Mouse (Mus musculus) CD4-positive, CD25-positive, alpha-beta regulatory T cell, adult 4 months (primary cell): Measurements from ENCODE around the gene Crtac1. TPM values are rescaled to one million over a fixed set of nuclear protein-coding genes. Genes with fewer than 3 reads are reported as not detected.

Experiments
- ATAC-seq: one replicate; pipeline ENCODE4 v1.8.0; 2017
- polyA plus RNA-seq, 2 experiments: library from polyadenylated mRNA; unstranded; fragments of 100-300 nt; shearing (Covaris generic); gene quantifications; one replicate each; pipeline ENCODE4 v1.2.1; 2017

Crtac1 gene
- polyA plus RNA-seq, 2 experiments from 2014 or later, result not detected

DNA sequence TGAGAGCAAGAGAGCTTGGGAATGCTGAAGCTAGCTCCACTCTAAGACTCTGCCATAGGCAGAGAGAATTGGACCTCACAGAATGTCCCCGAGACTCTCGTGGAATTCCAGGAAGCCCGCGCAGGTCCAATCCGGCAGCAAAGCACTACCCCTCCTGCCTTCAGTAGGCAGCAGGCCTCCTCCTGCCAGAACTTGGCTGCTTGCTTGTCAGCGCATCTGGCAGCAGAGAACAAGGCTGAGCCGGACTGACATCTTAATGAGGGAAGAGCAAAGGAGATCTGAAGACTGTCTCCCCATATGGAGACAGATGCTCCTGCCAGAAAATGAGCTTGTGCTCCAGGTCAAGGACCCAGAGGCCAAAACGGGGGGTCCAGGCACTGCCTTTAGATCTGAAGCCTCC, 16.5 kb downstream of the Crtac1 start:
- no peak for ATAC-seq

DNA sequence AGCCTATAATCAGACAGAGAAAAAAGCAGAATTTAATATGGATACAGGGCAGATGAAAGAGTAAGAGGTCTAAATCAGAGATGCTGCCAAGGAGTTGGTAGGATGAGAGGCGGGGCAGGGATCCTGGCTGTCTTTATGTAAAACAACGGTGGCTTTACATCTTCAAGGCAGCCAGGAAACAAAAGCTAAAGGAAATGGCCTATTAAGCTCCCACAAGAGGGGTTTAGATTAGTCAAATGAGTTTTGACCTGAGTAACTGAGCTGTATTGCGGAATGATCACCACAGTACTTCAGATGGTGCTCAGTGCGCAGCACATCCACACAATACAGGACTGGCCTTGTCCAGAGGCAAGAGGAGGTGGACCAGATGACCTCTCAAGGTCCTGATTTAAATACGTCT, 21.7 kb downstream of the Crtac1 start:
- ATAC-seq, result no peak

DNA sequence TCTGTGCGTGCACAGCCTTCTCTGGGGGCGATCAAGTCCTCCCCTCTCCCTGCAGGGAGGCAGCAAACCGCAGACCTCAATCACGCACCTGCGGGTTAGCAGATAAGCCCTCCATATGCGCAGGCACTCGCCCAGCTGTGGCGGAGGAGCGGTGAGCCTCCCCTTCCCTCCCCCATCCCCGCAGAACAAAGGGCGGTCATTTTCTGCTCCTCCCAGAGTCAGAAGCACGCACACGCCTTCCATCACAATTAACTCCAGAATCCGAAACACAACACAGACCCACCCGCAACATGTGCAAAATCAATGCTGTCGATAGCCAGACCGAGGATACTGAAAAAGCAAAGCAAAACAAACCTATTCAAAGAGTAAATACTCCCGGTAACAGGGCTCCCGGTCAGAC, 22.4 kb downstream of the Crtac1 start:
- ATAC-seq, result no peak

DNA sequence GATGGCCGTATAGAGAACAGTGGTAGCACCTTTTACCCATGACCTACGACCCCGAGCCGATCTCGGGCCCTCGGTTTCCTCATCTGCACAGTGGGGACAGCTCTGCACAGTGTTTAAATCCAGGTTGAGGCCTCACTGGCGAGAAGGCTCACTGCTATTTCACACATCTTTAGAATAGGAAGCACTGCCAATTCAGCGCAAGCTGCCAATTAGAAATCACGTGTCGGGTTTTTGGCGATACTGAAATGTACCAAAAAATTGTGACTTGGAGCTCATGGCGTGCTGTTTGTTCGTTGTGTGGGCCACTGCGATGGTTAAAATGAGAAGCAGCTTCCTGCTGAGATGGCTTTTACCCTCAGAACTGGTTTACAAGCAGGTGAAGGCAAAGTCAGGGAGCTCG, 27.2 kb downstream of the Crtac1 start:
- no peak for ATAC-seq

DNA sequence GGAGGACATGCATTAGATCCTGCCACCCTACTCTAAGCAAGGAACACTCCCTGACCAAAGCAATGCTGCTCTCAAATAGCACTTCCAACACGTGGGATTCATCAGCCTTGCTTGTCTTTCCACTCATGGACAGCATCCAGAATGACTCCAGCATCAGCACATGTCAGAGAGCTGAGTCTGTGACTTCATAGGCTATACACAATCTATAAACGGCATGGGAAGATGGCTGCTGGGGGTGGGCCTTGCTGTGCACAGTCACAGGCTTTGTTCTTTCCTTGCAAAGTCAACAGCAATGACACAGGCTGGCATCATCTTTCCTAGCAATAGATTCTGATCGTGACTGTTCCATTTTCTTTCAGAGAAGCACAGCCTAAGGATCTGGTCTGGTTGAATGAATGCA, 31.6 kb downstream of the Crtac1 start:
- no peak for ATAC-seq

DNA sequence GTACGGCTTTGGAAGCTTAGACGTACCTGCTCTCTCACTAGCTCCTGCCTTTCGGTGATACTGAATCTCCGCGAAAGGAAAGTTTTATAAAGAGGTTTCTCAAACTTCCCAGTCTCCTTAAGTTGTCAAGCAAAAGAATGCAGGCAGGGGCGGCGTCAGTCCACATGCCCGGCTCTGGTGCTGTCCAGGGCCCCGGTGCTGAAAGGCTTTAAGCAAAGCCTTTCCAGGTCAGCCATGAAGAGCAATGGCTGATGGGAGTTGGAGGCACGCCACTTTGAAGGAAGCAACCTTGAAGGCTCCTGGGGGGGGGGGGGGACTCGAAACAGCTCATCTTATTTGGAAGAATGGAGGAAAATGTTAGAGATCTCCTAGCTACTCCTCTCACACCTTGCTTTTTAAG, 34.3 kb downstream of the Crtac1 start:
- no peak for ATAC-seq

DNA sequence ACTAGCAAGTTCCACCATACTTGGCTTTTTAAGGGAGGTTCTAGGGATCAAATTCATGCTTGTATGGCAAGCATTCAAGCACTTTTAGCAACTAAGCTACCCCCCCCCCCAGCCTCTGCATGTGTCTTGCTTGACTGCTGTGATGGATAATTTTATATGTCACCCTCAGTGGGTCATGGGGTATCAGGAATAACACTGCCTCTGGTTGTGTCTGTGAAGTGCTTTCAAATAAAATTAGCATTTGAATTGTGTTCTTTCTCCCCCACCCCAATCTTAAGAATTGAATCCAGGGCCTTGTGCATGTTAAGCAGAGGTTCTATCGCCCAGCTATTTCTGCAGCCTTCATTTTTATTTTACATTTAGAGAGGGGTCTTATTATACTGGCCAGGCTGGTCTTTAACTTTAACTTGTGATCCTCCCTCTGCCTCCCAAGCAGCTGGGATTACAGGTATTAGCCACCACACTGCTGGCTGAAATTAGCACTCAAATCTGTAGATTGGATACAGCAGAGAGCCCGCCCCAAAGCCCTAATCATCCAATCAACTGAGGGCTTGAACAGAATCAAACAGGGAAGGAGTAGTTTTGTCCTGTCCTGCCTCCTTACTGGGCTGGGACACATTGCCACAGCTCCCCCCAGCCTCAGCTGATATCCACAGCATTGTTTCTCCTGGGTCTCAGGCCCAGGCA, 36.6 kb downstream of the Crtac1 start:
- no peak for ATAC-seq

DNA sequence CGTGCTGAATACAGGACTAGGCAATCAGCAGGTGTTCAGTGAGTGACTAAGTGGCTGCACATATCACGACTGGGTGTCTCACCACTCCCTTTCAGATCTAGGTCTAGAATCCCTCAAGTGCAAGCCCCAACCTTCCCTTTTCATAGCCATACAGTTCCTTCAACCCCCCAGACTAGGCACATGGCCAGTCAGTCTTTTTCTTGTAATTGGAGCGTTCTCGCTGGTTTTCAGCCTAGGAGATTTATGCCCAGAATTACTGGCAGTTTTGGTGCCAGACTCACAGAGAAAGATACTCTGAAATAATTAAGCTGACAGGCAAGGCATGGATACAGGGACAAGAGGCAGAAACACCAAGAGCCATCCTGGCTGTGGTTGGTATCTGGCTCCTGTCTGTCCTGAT, 37.7 kb downstream of the Crtac1 start:
- no peak for ATAC-seq

DNA sequence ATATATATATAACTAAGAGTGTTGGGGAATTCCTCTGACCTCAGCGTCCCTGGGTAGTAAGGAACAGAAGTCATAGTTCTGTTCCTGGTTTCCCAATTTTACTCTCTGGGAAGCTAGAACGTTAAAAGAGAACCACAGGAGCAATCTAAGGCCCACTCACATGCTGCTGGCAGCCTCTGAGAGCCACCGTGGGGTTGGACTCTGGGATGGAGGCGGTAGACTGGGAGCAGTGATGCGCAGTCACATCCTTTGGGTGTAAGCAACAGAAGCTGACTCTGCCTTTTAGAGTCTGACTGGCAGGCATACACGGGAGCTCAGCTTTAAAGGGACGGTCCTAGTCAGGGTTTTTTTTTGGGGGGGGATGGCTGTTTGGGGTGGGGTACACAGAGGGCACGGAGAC, 39.5 kb downstream of the Crtac1 start:
- ATAC-seq, result no peak

DNA sequence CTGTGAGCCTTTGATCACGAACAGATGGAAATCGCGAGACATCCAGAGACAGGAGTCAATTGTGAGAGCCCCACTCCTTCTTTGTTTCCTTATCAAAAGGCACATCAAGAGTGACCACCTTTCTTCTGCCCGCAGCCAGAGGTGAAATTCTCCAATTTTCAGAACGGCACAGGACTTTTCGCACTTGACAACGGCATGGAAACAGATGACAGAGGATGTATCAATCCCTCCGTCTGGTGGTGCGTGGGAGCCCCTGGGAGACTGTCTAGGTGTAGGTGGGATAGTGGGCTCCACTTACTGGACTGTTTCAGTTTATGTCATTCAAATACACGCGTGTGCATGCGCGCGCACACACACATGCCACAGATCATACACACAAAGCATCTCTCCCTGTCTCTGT, 42.0 kb downstream of the Crtac1 start:
- no peak for ATAC-seq

DNA sequence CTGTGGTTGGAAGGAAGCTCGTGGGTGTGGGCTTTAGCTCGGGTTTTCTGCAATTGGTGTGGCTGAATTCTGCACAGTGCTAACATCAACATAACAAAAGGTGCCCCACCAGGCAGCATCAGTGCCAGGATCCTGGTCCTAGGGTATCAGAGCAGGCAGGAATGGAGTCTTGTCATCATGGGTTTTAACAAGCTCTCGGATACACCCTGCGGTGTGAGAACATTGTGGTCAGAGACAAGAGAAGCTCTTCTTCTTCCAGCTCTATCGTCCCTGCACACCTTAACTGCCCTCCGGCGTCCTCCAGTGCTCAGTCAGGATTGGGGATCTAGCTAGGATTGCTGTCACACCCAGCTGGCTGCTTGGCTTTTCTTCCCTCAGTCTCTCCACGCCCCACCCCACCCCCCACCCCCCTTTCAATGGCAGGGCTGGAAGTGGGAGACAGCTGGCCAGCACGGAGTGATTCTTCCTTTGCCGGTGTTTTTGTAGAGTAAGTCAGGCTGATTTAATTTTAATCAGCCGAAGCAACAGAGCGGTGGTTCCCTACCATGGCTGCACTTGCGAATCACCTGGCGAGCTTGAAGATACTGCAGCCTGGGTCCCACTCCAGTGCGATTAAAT, 46.5 kb downstream of the Crtac1 start:
- ATAC-seq, result no peak

DNA sequence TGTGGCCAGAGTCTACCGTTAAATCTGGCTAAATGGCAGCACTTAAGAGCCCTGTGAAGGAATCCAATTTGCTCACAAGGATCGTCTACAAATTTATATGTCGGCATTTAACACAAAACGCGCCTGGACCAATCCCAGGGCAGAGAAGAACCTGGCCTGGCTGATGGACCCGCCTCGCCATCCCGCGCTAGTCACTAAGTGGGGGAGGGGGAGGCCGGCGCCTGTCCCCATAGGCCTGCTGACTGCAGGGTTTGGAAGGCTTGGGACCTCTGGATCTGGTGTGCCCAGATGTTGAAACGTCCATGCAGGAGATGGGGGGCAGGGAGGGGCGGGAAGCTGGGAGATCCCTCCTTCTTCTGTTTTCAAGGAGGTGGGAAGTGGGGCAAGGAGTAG, 50.6 kb downstream of the Crtac1 start:
- ATAC-seq, result no peak

DNA sequence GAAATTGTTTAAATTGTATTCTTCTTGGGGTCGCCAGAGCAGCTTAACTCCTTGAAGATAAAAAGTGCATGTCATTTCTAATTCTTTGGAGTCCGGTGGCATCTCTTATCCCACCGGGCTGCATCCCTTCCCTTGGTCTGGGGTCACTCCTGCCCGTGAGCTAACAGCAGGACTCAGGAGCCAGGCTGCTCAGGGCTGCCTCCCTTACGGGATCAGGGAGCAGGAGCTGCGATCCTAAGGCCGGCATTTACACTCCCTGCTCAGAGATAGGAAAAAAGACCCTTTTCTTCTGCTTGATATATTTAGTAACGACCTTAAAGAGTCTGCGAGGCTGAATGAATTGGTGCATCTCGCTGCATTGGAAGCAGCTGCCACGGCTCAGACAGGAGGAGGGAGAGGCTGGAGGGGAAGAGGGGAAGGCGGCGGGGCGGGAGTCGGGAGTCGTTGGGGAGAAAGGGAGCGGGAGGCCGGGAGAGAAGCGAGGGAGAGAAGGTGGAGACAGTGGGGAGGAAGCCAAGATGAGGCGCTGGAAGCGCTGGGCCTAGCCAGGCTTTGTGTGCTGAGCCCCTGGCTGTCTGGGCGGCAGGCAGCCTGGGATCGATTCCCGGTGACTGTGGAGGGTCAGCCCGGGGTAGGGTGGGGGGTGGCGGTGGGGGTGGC, 51.1 kb downstream of the Crtac1 start:
- no peak for ATAC-seq

DNA sequence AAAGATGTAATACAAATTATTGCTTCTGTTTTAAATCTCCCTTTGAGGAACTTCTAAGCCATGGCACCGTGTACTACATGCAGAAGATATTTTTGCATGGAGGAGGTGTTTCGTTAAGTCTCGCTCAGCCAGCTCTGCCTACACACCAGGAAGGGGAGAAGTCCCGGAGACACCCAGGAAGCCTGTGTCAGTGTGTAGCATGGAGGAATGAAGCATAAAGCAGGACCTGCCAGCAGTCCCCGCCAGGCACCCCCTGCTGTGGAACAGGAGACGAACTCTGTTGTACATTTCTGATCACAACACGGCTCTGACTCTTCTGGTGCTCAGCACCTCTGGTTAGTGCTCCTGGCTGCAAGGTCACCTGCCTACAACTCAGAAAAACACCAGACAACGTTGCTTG, 51.8 kb downstream of the Crtac1 start:
- no peak for ATAC-seq

DNA sequence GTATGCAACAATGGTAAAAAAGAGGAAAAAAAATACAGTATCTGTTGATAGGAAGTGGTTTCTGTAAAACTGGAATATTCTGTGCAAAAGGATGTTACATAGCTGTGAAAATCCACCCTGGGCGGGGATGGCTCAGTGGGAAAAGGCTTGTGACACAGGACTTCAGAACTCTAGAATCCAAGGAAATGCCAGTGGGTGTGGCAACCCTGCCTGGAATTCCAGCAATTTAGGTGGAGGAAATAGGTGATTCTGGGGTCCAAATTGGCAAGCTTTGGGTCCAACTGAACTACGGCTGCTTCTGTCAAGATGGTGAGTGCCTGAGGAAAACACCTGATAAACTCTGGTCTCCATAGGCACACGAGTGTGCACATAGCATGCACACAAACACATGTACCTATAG, 54.4 kb downstream of the Crtac1 start:
- ATAC-seq, result no peak

DNA sequence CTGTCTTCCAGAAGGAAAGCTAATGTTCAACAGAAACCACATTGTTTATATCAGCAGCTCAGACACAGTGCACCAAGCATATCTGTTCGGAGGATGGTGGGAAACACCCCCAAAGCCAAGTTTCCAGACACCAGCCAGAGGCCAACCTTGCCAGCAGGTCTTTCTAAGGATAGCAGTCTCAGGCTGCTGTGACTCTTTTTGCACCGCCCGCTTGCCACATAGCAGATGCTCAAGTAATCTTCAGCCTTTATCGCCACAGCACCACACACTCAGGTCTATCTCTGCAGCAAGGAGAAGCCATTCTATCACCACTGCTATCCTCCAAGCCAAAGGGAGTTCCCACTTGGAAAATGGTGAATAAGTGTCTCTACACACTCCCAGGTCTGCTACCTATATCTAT, 68.0 kb downstream of the Crtac1 start:
- ATAC-seq, result no peak

DNA sequence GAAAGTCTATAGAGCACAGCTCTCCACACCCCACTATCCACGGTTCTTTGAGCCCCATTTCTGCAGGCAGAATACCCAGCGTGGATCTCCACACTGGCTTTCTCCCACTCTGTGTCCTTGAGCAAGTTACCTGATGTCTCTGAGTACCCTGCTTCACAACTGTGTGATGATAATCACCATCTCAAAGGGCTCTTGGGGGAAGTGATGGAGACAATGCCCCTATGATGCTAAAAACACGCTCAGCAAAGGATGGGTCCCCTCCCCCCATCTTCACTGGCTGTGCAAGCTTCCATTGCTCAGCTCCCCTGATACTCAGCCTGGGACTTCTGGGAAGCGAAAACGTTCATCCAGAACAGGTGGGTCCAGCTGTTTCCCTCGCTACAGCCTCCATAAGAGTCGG, 73.2 kb downstream of the Crtac1 start:
- ATAC-seq, result no peak

DNA sequence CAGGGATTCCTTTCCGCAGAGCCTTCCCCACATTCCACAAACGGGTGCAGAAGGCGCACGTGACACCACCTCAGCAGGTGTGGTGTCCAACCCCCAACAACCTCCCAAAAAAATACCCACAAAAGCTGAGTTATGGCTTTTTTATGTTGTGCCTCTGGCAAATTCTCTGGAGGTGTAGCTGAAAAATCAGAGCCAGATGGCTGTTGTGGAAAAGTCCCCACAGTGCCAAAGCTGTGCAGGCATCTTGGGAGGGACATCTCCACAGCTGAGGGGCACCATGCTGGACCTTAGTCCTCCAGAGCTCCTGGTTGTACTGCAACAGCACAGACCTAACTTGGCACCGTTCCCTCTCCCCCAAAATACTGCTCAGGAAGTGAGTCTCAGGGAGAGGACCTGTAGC, 74.7 kb downstream of the Crtac1 start:
- ATAC-seq, result no peak

DNA sequence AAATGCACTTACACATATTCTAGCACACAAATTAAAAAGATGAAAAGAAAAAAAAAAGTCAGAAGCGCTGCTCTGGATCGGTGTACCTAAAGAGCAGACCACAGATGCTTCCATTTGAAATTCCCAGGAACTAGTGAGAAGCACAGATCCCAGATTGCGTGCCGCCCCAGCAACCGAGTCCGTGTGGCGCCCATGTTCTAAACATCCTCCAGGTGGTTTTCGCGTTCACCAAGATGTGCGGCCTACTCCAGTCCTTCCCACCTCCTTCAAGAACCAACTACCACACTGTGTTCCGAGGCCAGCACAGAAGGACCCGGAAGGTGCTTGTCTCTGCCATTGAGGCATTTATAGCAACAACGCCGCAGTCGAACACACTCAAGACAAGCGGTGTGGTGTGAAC, 76.1 kb downstream of the Crtac1 start:
- ATAC-seq, result no peak

DNA sequence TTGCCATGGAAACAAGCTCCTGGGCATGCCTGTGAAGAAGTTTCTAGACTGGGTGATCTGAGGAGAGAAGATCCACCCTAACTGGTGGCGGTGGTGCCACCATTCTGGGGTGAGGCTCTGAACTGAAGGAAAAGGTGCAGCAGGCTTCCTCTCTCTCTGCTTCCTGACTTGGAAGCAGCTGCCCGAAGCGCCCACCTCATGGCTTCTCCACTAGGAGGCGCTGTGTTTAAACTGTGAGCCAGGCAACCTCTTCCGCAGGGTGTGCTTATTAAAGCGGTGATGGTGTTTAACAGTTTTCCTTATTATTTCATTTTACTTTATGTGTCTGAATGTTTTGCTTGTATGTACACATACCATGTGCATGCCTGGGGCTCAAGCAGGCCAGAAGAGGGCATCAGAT, 90.4 kb downstream of the Crtac1 start:
- no peak for ATAC-seq

DNA sequence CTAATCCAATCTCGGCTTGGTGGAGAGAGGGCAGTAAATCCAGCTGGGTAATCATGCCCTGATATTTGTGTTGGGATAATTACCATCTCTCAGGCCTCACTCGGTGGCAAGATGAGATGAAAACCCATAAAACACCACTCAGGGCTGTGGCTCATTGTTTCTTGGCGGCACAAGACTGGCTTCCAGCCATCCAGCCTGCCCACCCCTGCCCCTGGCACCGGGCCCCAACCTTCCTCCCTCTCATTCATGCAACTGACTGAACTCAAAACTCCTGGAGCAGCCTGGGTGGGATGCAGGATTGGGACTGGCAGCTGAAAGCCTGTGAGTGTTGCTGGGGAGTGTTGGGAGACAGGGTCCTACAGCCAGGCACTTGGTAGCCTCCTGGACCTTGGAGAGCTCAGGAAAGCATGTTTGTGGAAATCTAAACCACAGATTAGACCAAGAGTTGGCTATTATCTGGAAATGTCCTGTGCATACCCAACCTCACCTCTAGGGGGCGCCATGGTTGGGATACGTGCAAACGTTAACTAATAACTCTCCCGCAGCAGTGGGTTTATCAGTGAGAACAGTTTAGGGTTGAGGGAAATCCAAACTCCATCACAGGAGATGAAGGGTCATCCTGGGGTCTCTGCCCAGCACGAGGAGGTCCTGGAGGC, 99.4 kb downstream of the Crtac1 start:
- ATAC-seq, result no peak

DNA sequence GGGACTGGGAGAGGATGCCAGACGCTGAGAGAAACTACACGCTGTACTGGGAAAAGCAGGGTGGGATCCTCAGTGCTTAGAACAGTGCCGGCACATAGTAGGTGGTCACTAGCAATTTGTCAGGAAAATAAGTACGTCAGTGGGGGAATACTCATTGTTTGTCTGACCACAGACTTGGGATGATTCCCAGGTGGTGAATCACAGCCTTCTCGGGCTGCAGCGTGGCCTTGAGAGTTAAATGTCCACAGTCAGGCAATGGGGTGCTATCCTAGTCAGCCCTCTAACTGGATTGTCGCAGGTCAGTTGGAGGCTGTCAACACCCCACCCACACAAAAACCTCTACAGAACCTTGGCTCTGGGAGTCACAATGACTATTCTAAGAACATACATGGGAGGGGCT, 100.1 kb downstream of the Crtac1 start:
- ATAC-seq, result no peak

DNA sequence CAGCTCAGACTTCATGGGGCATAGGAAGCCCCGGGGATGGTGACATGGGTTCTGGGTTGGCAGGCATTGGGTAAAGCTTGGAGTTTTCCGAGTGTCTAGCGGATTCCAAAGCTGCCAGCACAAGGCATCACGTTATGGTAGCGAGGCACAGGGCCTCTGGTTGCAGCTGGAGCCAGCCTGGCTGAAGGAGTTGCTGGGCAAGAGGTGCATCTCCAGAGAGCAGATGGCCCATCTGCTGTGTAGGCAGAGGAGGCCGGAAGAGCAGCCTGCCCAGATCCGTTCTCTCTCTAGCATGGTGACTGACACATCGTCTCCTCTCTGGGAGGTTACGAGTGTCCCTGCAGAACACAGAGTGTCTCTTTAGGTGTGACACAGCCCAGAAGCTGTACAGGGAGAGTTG, 103.4 kb downstream of the Crtac1 start:
- no peak for ATAC-seq

DNA sequence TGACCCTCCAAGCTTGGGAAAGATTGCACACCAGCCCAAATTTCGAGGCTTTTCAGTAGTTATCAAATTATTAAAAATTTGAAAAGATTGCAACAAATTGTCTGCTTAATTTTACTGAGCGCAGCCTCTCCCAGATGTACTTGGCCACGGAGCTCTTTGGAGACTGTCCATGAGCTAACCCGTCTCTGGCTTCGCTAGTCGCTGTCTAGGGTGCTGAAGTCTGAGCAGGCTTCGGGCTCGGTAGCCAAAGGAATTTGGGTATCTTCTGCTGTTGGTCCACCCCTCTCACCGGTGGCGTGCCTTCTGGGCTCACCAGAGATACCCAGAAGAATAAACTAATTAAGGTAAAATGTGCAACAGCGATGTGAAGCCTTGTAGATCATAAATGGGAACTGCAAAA, 105.7 kb downstream of the Crtac1 start:
- ATAC-seq, result no peak
